Mouse (Mus musculus) erythroblast, adult 5-6 weeks (primary cell): ENCODE results near the gene Adgrv1. TPM values are rescaled to one million over a fixed set of nuclear protein-coding genes. Genes with fewer than 3 reads are reported as not detected.

Experiments
- ATAC-seq: replicated peaks from 2 replicates; pipeline ENCODE4 v1.8.0; 2016; ENCODE audit warnings: moderate number of reproducible peaks, mild to moderate bottlenecking, moderate TSS enrichment, inconsistent platforms; ENCODE audit not compliant: poor library complexity, low FRiP score, severe bottlenecking
- total RNA-seq, 2 experiments: library from RNA; stranded (forward) in 1 of 2; stranded (reverse) in 1 of 2; fragments of 150-400 nt in 1 of 2; fragments of 200-764, 138-1000 nt in 1 of 2; gene quantifications; 2 replicates each; pipeline versions ENCODE4 v1.2.3 to v1.2.4; 2015 to 2017; ENCODE audit warnings: low replicate concordance in 2 of 2

Adgrv1 gene
- total RNA-seq, 2 experiments from 2014 or later, result 1.0 TPM; not detected in 1

- no peak for ATAC-seq
Measured at GRCm38 (mm10) chr13:81109676-81110075, 523.3 kb downstream of the Adgrv1 start.

- no peak for ATAC-seq
Measured at GRCm38 (mm10) chr13:81108526-81109302, 524.2 kb downstream of the Adgrv1 start.

- no peak for ATAC-seq
Measured at GRCm38 (mm10) chr13:81107436-81107835, 525.5 kb downstream of the Adgrv1 start.

- no peak for ATAC-seq
Measured at GRCm38 (mm10) chr13:81103794-81104193, 529.2 kb downstream of the Adgrv1 start.

GRCm38 (mm10) chr13:81096424-81096823, 536.5 kb downstream of the Adgrv1 start:
- ATAC-seq, result no peak

- ATAC-seq, result no peak
Measured at GRCm38 (mm10) chr13:81094513-81094912, 538.4 kb downstream of the Adgrv1 start.

GRCm38 (mm10) chr13:81090051-81090836, 542.7 kb downstream of the Adgrv1 start:
- ATAC-seq, result no peak

- no peak for ATAC-seq
Measured at GRCm38 (mm10) chr13:81086969-81087682, 545.8 kb downstream of the Adgrv1 start.

- no peak for ATAC-seq
Measured at GRCm38 (mm10) chr13:81072214-81072613, 560.7 kb downstream of the Adgrv1 start.

GRCm38 (mm10) chr13:81051448-81051847, 581.5 kb downstream of the Adgrv1 start:
- ATAC-seq, result no peak

- ATAC-seq, result no peak
Measured at GRCm38 (mm10) chr13:81050911-81051310, 582.0 kb downstream of the Adgrv1 start.

GRCm38 (mm10) chr13:81045345-81045744, 587.6 kb downstream of the Adgrv1 start:
- no peak for ATAC-seq

Other genes starting within 250 kb of the Adgrv1 start
- 16.5 and 30.1 TPM in 2 replicates for gene Lysmd3, start 24.5 kb upstream of the Adgrv1 start, total RNA-seq (2015; ENCODE audit: low replicate concordance)
- 34.4 and 47.8 TPM in 2 replicates for gene Lysmd3, start 24.5 kb upstream of the Adgrv1 start, total RNA-seq (2017; ENCODE audit: low replicate concordance)
- gene Polr3g, start 77.9 kb upstream of the Adgrv1 start, total RNA-seq (2015; ENCODE audit: low replicate concordance), result 4.0 and 14.4 TPM in 2 replicates
- 4.4 and 6.4 TPM in 2 replicates for gene Polr3g, start 77.9 kb upstream of the Adgrv1 start, total RNA-seq (2017; ENCODE audit: low replicate concordance)
- gene Mblac2, start 78.2 kb upstream of the Adgrv1 start, total RNA-seq (2015; ENCODE audit: low replicate concordance), result 0.19 and 2.5 TPM in 2 replicates
- 1.1 and 1.7 TPM in 2 replicates for gene Mblac2, start 78.2 kb upstream of the Adgrv1 start, total RNA-seq (2017; ENCODE audit: low replicate concordance)
- 75.7 and 83.0 TPM in 2 replicates for gene Cetn3, start 149.9 kb upstream of the Adgrv1 start, total RNA-seq (2015; ENCODE audit: low replicate concordance)
- 73.2 and 104 TPM in 2 replicates for gene Cetn3, start 149.9 kb upstream of the Adgrv1 start, total RNA-seq (2017; ENCODE audit: low replicate concordance)